29 mouse cellular contexts compared by ENCODE assay signal in genomic region chr8:64198326-64198725, GRCm38 (mm10). TPM values are rescaled to one million over a fixed set of nuclear protein-coding genes. Genes with fewer than 3 reads are reported as not detected.
"Had no signal": no experiment of that assay in that cellular context is flagged by ENCODE, and none has a peak within 500 bp of the region (broad histone marks: within the 10 kb centered on the region; RNA-seq: fewer than 3 reads in every experiment).

No protein-coding gene starts in this region.

- ATAC-seq: hindbrain, embryonic 16.5 days; inflammation-experienced regulatory T-cells, adult 6 months; intestine, embryonic 15.5 days; intestine, postnatal 0 days; liver, embryonic 12.5 days had no signal

- H3K4me1 ChIP-seq: heart, embryonic 10.5 days; heart, embryonic 13.5 days; heart, embryonic 15.5 days; hindbrain, embryonic 10.5 days; hindbrain, embryonic 12.5 days; intestine, embryonic 15.5 days; limb, embryonic 13.5 days; limb, embryonic 15.5 days; liver, embryonic 12.5 days had no signal

- DNase-seq: gastrocnemius, adult 2 months; gastrocnemius, postnatal 10 days; gastrocnemius, postnatal 25 days; heart, postnatal 10 days; heart, postnatal 4 days; kidney, adult 18-20 months; kidney, adult 8-10 months; kidney, postnatal 10 days; kidney, postnatal 25 days; kidney, postnatal 4 days; layer of hippocampus, postnatal 36 days; left cerebral cortex, postnatal 4 days had no signal

- H3K27me3 ChIP-seq: heart, embryonic 13.5 days; intestine, embryonic 15.5 days; limb, embryonic 15.5 days; liver, embryonic 12.5 days had no signal

- H3K27ac ChIP-seq: gastrocnemius, adult 2 months; heart, embryonic 10.5 days; heart, embryonic 13.5 days; heart, embryonic 15.5 days; hindbrain, embryonic 10.5 days; hindbrain, embryonic 12.5 days; hindbrain, embryonic 14.5 days; intestine, embryonic 15.5 days; layer of hippocampus, adult 2 months; limb, embryonic 13.5 days; limb, embryonic 15.5 days; liver, embryonic 12.5 days; liver, embryonic 14.5 days had no signal

- H3K4me2 ChIP-seq: heart, embryonic 13.5 days; heart, embryonic 15.5 days; hindbrain, embryonic 12.5 days; hindbrain, embryonic 14.5 days; intestine, embryonic 15.5 days; limb, embryonic 13.5 days; limb, embryonic 15.5 days; liver, embryonic 12.5 days had no signal

- H3K9me3 ChIP-seq: heart, embryonic 10.5 days; heart, embryonic 13.5 days; heart, embryonic 15.5 days; hindbrain, embryonic 10.5 days; hindbrain, embryonic 12.5 days; intestine, embryonic 15.5 days; limb, embryonic 13.5 days; limb, embryonic 15.5 days; liver, embryonic 12.5 days had no signal

- H3K9ac ChIP-seq: heart, embryonic 13.5 days; heart, embryonic 15.5 days; hindbrain, embryonic 12.5 days; hindbrain, embryonic 14.5 days; intestine, embryonic 15.5 days; limb, embryonic 13.5 days; limb, embryonic 15.5 days; liver, embryonic 12.5 days; liver, embryonic 14.5 days had no signal

- H3K4me3 ChIP-seq: gastrocnemius, adult 2 months; heart, embryonic 10.5 days; heart, embryonic 13.5 days; heart, embryonic 15.5 days; hindbrain, embryonic 10.5 days; hindbrain, embryonic 12.5 days; intestine, embryonic 15.5 days; layer of hippocampus, adult 2 months; limb, embryonic 13.5 days; limb, embryonic 15.5 days; liver, embryonic 12.5 days had no signal

- H3K36me3 ChIP-seq: heart, embryonic 10.5 days; heart, embryonic 13.5 days; heart, embryonic 15.5 days; hindbrain, embryonic 10.5 days; hindbrain, embryonic 12.5 days; intestine, embryonic 15.5 days; limb, embryonic 13.5 days; limb, embryonic 15.5 days; liver, embryonic 12.5 days had no signal

RNA-seq across cellular contexts. Expression of gene Tll1, which starts 7.7 kb away (rescaled TPM):
- total RNA-seq: granulocyte monocyte progenitor cell, adult 5-6 weeks had no signal
- polyA plus RNA-seq: inflammation-experienced regulatory T-cells, adult 6 months; liver, adult 2 months had no signal
